26 mouse cellular contexts compared by ENCODE assay signal in the genomic region with DNA sequence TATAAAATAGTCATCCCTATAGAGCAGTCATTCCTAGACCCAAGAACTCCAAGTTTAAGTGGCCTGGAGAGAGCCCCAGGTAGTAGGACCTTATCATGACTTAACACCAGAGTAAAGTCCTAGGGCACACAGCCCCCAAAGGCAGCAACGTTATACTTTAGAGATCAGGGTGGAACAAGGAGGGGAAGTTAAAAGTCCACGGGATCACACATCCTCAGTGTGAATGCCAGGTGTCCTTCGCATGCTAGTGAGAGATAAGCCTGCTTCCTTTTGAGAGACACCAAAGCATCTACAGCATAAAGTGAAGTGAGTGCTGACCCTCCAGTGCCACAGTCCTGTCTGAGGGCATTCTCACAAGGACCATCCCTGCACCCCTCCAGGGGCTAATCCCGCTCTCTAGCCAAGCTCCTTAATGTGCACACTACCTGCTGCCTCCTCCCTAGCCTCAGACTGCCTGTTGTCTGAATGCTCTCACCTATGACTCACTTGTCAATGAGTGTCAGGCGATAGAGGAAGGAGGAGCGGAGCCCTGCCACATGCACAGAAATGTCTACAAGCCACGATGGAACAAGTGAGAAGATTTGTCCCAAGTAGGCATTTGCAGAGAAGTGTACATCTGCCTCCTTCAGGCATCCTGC.
DNase-seq lines count a peak whose midpoint lies in the region; ATAC-seq and TF ChIP-seq lines count a peak whose summit lies in the region.
"Had no signal": no experiment of that assay in that cellular context is flagged by ENCODE, and none has a peak within 500 bp of the region (broad histone marks: within the 10 kb centered on the region; RNA-seq: fewer than 3 reads in every experiment).

No protein-coding gene starts in this region.

- H3K27me3 ChIP-seq in thymus, adult 2 months (ENCODE audit: control insufficient read depth, insufficient read depth, low read length): no peaks in the 10 kb centered on the region
- no peaks in the 10 kb centered on the region for H3K27me3 ChIP-seq in intestine, embryonic 14.5 days (replicated peaks; ENCODE audit: control insufficient read depth, insufficient read depth, low read length)
- no peaks in the 10 kb centered on the region for H3K27me3 ChIP-seq in small intestine, adult 2 months (ENCODE audit: control insufficient read depth, insufficient read depth, low read length)
- H3K27me3 ChIP-seq in forebrain, embryonic 11.5 days (ENCODE audit: control insufficient read depth, insufficient read depth, low read length): no peaks in the 10 kb centered on the region
- H3K27me3 ChIP-seq: embryonic facial prominence, embryonic 15.5 days; forebrain, embryonic 15.5 days; hindbrain, embryonic 12.5 days had no signal

- no peak overlapping the region for H3K27ac ChIP-seq in thymus, adult 2 months (ENCODE audit: control insufficient read depth, insufficient read depth, low read length)
- 0 out of 2 replicates have a peak overlapping the region, but pooled peaks have one; percentile 24 for H3K27ac ChIP-seq in intestine, embryonic 14.5 days (ENCODE audit: low read depth)
- H3K27ac ChIP-seq in small intestine, adult 2 months (ENCODE audit: insufficient read depth, low read depth, low read length): peak overlapping the region; percentile 95
- no peak overlapping the region for H3K27ac ChIP-seq in forebrain, embryonic 11.5 days (ENCODE audit: low read depth, low read length)
- H3K27ac ChIP-seq: embryonic facial prominence, embryonic 15.5 days; forebrain, embryonic 10.5 days; forebrain, embryonic 15.5 days; heart, embryonic 13.5 days; hindbrain, embryonic 12.5 days had no signal

- no peak overlapping the region for H3K9ac ChIP-seq in intestine, embryonic 14.5 days (ENCODE audit: low read length)
- no peak overlapping the region for H3K9ac ChIP-seq in forebrain, embryonic 11.5 days (ENCODE audit: low read length)
- H3K9ac ChIP-seq: embryonic facial prominence, embryonic 15.5 days; forebrain, embryonic 15.5 days; heart, embryonic 13.5 days; hindbrain, embryonic 12.5 days had no signal

- DNase-seq in thymus, postnatal 0 days (ENCODE audit: low spot score): peak; percentile 37
- DNase-seq in thymus, adult 2 months: no peak
- DNase-seq in intestine, embryonic 14.5 days (ENCODE audit: low spot score): no peak
- DNase-seq in yolk sac, embryonic 10.5 days (ENCODE audit: low spot score): peak; percentile 59
- no peak for DNase-seq in forebrain, embryonic 11.5 days (ENCODE audit: low spot score)
- no peak for DNase-seq in frontal cortex, postnatal 36 days (ENCODE audit: low spot score in 2 of 2)
- DNase-seq in kidney, adult 8-10 months: no peak
- DNase-seq: adrenal gland, adult 8-10 months; adrenal gland, postnatal 36 days; cerebellum, adult 11 months; cerebellum, adult 8-10 months; cerebellum, postnatal 14 days; embryo, embryonic 11 days; gastrocnemius, postnatal 14 days; heart, postnatal 10 days; heart, postnatal 4 days had no signal

- no peak; the same call in 1 of the 2 replicates for ATAC-seq in intestine, embryonic 14.5 days (replicated peaks; ENCODE audit: low FRiP score, low TSS enrichment, low read depth)
- no peak for ATAC-seq in forebrain, embryonic 11.5 days (replicated peaks; ENCODE audit: low FRiP score)
- ATAC-seq: CD4-positive, CD25-positive, alpha-beta regulatory T cell, adult 4 months; forebrain, embryonic 15.5 days; hindbrain, embryonic 16.5 days had no signal

- 29% methylated on average over 7 of the region's 7 CpGs for WGBS in thymus, adult 2 months
- WGBS in intestine, embryonic 14.5 days: 49% methylated on average over 7 of the region's 7 CpGs
- 13% methylated on average over 7 of the region's 7 CpGs for WGBS in small intestine, adult 2 months
- 75% methylated on average over 7 of the region's 7 CpGs for WGBS in forebrain, embryonic 11.5 days

- no peak for TF ChIP-seq POLR2A in thymus, adult 2 months (IDR thresholded peaks at IDR 0.05; ENCODE audit: control insufficient read depth, extremely low read depth, insufficient read depth, low read length, poor library complexity)
- no peak for TF ChIP-seq POLR2A in small intestine, adult 2 months (IDR thresholded peaks at IDR 0.05; ENCODE audit: low read depth, low read length)

- 0 out of 2 replicates have a peak overlapping the region, but pooled peaks have one; percentile 3 for H3K4me2 ChIP-seq in intestine, embryonic 14.5 days (ENCODE audit: low read length)
- H3K4me2 ChIP-seq in forebrain, embryonic 11.5 days (ENCODE audit: low read depth, low read length, severe bottlenecking): no peak overlapping the region
- H3K4me2 ChIP-seq: embryonic facial prominence, embryonic 15.5 days; forebrain, embryonic 15.5 days; hindbrain, embryonic 12.5 days had no signal

- no peak for TF ChIP-seq CTCF in thymus, adult 2 months (IDR thresholded peaks at IDR 0.05; ENCODE audit: borderline replicate concordance, control insufficient read depth, extremely low read depth, insufficient read depth, low read length, poor library complexity)
- TF ChIP-seq CTCF in small intestine, adult 2 months (IDR thresholded peaks at IDR 0.05; ENCODE audit: extremely low read depth, insufficient read length, insufficient replicate concordance, low read depth, low read length): no peak

- H3K4me3 ChIP-seq in thymus, adult 2 months (ENCODE audit: control insufficient read depth, insufficient read depth, low read length): no peak overlapping the region
- H3K4me3 ChIP-seq in intestine, embryonic 14.5 days (ENCODE audit: low read depth, low read length): no peak overlapping the region
- H3K4me3 ChIP-seq in small intestine, adult 2 months (ENCODE audit: low read depth, low read length): no peak overlapping the region
- no peak overlapping the region for H3K4me3 ChIP-seq in forebrain, embryonic 11.5 days (ENCODE audit: low read depth, low read length)
- H3K4me3 ChIP-seq: embryonic facial prominence, embryonic 15.5 days; erythroblast, embryonic 14.5 days; forebrain, embryonic 10.5 days; forebrain, embryonic 15.5 days; heart, embryonic 13.5 days; hindbrain, embryonic 12.5 days had no signal

- H3K9me3 ChIP-seq in intestine, embryonic 14.5 days (ENCODE audit: control insufficient read depth, low read length): no peaks in the 10 kb centered on the region
- H3K9me3 ChIP-seq in forebrain, embryonic 11.5 days (ENCODE audit: control insufficient read depth, low read length): no peaks in the 10 kb centered on the region
- H3K9me3 ChIP-seq: embryonic facial prominence, embryonic 15.5 days; forebrain, embryonic 10.5 days; forebrain, embryonic 15.5 days; G1E; heart, embryonic 13.5 days; hindbrain, embryonic 12.5 days had no signal

- no peaks in the 10 kb centered on the region for H3K36me3 ChIP-seq in thymus, adult 2 months (ENCODE audit: control insufficient read depth, insufficient read depth, low read length)
- H3K36me3 ChIP-seq in intestine, embryonic 14.5 days (ENCODE audit: control insufficient read depth, insufficient read depth, low read length): no peaks in the 10 kb centered on the region
- H3K36me3 ChIP-seq in small intestine, adult 2 months (ENCODE audit: control insufficient read depth, insufficient read depth, low read length): no peaks in the 10 kb centered on the region
- H3K36me3 ChIP-seq in forebrain, embryonic 11.5 days (ENCODE audit: control insufficient read depth, insufficient read depth, low read length): no peaks in the 10 kb centered on the region
- H3K36me3 ChIP-seq: embryonic facial prominence, embryonic 15.5 days; forebrain, embryonic 10.5 days; forebrain, embryonic 15.5 days; G1E; heart, embryonic 13.5 days; hindbrain, embryonic 12.5 days had no signal

- peaks cover 53% of the 10 kb centered on the region for H3K4me1 ChIP-seq in thymus, adult 2 months (replicated peaks; ENCODE audit: control insufficient read depth, insufficient read depth, low read length)
- peaks cover 3% of the 10 kb centered on the region; the same call in 1 of the 2 replicates for H3K4me1 ChIP-seq in intestine, embryonic 14.5 days (replicated peaks; ENCODE audit: control insufficient read depth, insufficient read depth, low read length)
- peaks cover 56% of the 10 kb centered on the region; the same call in 1 of the 2 replicates for H3K4me1 ChIP-seq in small intestine, adult 2 months (ENCODE audit: control insufficient read depth, insufficient read depth, insufficient read length, low read length)
- no peaks in the 10 kb centered on the region for H3K4me1 ChIP-seq in forebrain, embryonic 11.5 days (replicated peaks; ENCODE audit: control insufficient read depth, insufficient read depth, low read length)
- H3K4me1 ChIP-seq: embryonic facial prominence, embryonic 15.5 days; hindbrain, embryonic 12.5 days had no signal

Comparison
In these comparisons a context has a peak if more than half of its experiments do, and no peak if none do; other contexts are left out.
1. DNase-seq: peak in thymus, postnatal 0 days (single experiment) and yolk sac, embryonic 10.5 days (single experiment); none in thymus, adult 2 months (single experiment), intestine, embryonic 14.5 days (single experiment), forebrain, embryonic 11.5 days (single experiment), frontal cortex, postnatal 36 days (0 of 2) and kidney, adult 8-10 months (0 of 2).
2. H3K27ac ChIP-seq: peak in intestine, embryonic 14.5 days (single experiment) and small intestine, adult 2 months (single experiment); none in thymus, adult 2 months (single experiment) and forebrain, embryonic 11.5 days (single experiment).